Mouse (Mus musculus) cortical plate, adult 2 months (tissue): ENCODE measurements around the gene Frrs1. TPM values are rescaled to one million over a fixed set of nuclear protein-coding genes. Genes with fewer than 3 reads are reported as not detected.

Experiments used
- H3K27ac ChIP-seq: fragments of 200-500 bp; 2 replicates; pipeline ENCODE4 v1.5.1; 2012; ENCODE audit warnings: low read length, control low read depth, inconsistent platforms; ENCODE audit not compliant: insufficient read depth
- H3K4me1 ChIP-seq: fragments of 200-500 bp; 2 replicates; pipeline ENCODE4 v1.6.1; 2011; ENCODE audit warnings: low read length; ENCODE audit not compliant: control insufficient read depth, insufficient read depth
- H3K4me3 ChIP-seq: fragments of 200-500 bp; 2 replicates; pipeline ENCODE4 v1.5.1; 2011; ENCODE audit warnings: mild to moderate bottlenecking, low read length, control low read depth; ENCODE audit not compliant: insufficient read depth
- CTCF ChIP-seq: fragments of 200-500 bp; IDR thresholded peaks from 2 replicates; pipeline ENCODE4 v1.5.1; 2011; ENCODE audit warnings: mild to moderate bottlenecking, control low read depth, low read length; ENCODE audit not compliant: insufficient read depth; ENCODE audit errors: extremely low read depth
- POLR2A ChIP-seq: fragments of 200-500 bp; IDR thresholded peaks from 2 replicates; pipeline ENCODE4 v1.6.1; 2011; ENCODE audit warnings: mild to moderate bottlenecking, low read length, control low read depth; ENCODE audit not compliant: insufficient read depth; ENCODE audit errors: extremely low read depth
- polyA plus RNA-seq: library from polyadenylated mRNA; depleted of rRNA; stranded (reverse); fragments of >200 nt; gene quantifications from 2 replicates; pipeline ENCODE4 v1.2.3, GENCODE M21; 2012

The Frrs1 gene
- polyA plus RNA-seq, 1 experiment = 1.7 TPM

GRCm38 (mm10) chr3:116936934-116937691, 77.8 kb downstream of the Frrs1 start:
- TF ChIP-seq CTCF (no peak), POLR2A (no peak)
- Histone ChIP-seq H3K4me1 (peaks cover 2% of the 10 kb centered on the region; the same call in 1 of the 2 replicates), H3K4me3 (no peak overlapping the region), H3K27ac (no peak overlapping the region)

DNA sequence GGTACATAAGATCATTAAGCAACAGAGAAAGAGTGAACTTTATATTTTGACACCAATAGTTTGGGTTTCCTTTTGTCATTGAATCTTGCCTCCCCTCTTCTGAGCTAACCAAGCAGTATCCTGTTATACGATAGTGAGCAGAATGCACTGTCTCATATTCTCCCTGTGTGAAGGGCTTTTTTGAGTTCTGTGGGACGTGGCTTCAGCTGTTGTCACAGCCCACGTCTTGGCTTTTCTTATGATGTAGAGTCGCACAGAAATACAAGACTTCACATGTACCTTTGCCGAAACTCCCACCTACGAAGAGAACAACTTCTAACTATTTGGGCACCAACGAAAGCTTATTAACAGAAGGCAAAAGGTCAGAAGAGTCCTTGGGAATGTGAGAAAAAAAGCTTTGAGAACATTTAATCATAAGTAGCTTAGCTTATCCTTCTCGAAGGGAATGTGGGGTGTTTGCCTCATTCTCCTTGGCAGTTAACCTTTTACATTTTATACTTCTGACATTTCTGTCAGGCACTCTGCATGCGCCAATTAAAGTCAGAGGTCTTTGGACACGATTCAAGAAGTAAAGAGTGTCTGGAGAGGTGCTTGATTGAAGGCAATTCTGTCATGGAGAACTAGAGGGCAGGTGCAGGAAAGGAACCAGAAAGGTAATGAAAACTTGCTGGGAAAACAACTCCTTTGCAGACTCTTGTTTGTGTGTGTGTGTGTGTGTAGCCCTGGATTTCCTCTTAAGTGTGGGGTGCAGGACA, 81.7 kb downstream of the Frrs1 start:
- TF ChIP-seq CTCF = no peak
- no peak for TF ChIP-seq POLR2A
- Histone ChIP-seq H3K27ac (peak overlapping the region; percentile 42), H3K4me3 (no peak overlapping the region), H3K4me1 (peaks cover 2% of the 10 kb centered on the region; the same call in 1 of the 2 replicates)

- H3K27ac ChIP-seq = peak overlapping the region; percentile 42
- TF ChIP-seq CTCF (no peak), POLR2A (no peak)
Measured at GRCm38 (mm10) chr3:116941559-116942117, 82.4 kb downstream of the Frrs1 start.

DNA sequence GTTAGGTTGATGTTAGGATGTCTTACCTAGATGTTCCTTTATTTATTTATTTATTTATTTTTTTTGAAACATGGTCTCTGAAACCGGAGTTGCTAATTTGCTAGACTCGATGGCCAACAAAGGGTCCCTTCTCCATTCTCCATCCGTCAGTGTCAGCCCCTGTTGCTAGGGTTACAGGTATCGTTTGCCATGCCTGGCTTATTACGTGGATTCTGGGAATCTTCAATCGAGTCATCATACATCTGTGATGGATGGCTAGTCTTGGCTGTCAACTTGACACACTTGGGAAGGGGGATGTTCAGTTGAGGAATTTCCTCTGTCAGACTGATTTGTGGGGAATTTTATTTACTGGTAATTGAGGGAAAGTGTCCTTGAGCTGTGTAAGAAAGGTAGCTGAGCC, 83.5 kb downstream of the Frrs1 start:
- no peak overlapping the region; the same call in 1 of the 2 replicates for H3K27ac ChIP-seq
- peaks cover 2% of the 10 kb centered on the region; the same call in 1 of the 2 replicates for H3K4me1 ChIP-seq
- no peak overlapping the region for H3K4me3 ChIP-seq
- TF ChIP-seq POLR2A = no peak
- TF ChIP-seq CTCF = no peak

More at GRCm38 (mm10) chr3:116941559-116942117, 82.4 kb downstream of the Frrs1 start:
- peaks cover 2% of the 10 kb centered on the region; the same call in 1 of the 2 replicates for H3K4me1 ChIP-seq
- H3K4me3 ChIP-seq = no peak overlapping the region

GRCm38 (mm10) chr3:116943422-116943821, 84.2 kb downstream of the Frrs1 start:
- Histone ChIP-seq H3K27ac (no peak overlapping the region), H3K4me1 (peaks cover 2% of the 10 kb centered on the region; the same call in 1 of the 2 replicates), H3K4me3 (no peak overlapping the region)
- TF ChIP-seq CTCF (no peak), POLR2A (no peak)

GRCm38 (mm10) chr3:116946476-116946875, 87.2 kb downstream of the Frrs1 start:
- Histone ChIP-seq H3K4me3 (no peak overlapping the region), H3K27ac (no peak overlapping the region), H3K4me1 (no peaks in the 10 kb centered on the region; the same call in 1 of the 2 replicates)
- TF ChIP-seq CTCF (no peak), POLR2A (no peak)

GRCm38 (mm10) chr3:116950665-116951115, 91.4 kb downstream of the Frrs1 start:
- Histone ChIP-seq H3K4me3 (no peak overlapping the region), H3K27ac (no peak overlapping the region), H3K4me1 (no peaks in the 10 kb centered on the region; the same call in 1 of the 2 replicates)
- TF ChIP-seq POLR2A (no peak), CTCF (no peak)

DNA sequence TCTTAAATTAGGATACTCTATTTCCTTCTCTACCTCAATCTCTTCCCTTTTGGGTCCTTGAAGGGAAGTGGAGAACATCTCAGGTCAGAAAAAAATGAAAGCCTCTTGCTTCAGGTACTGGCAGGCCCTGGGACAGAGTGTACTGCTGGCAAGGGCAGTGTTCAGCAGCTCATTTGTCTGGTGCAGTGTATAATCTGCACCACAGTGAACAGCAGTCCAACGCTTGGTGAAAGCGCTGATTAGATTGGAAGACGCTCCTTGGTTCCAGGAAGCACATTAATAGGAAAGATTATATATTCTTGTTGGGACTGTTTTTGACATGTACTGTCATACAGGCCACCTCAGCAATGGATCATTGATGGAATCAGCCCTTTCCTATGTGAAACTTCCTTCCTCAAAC, 92.2 kb downstream of the Frrs1 start:
- TF ChIP-seq CTCF (no peak), POLR2A (no peak)
- Histone ChIP-seq H3K27ac (peak overlapping the region; percentile 56; the same call in 1 of the 2 replicates), H3K4me3 (no peak overlapping the region), H3K4me1 (no peaks in the 10 kb centered on the region; the same call in 1 of the 2 replicates)

- Histone ChIP-seq H3K4me1 (no peaks in the 10 kb centered on the region; the same call in 1 of the 2 replicates), H3K27ac (no peak overlapping the region), H3K4me3 (no peak overlapping the region)
- no peak for TF ChIP-seq CTCF
- no peak for TF ChIP-seq POLR2A
Measured at GRCm38 (mm10) chr3:116952242-116952899, 93.1 kb downstream of the Frrs1 start.
